Mouse (Mus musculus): ENCODE data around the gene Qrich2. TPM values are rescaled to one million over a fixed set of nuclear protein-coding genes. Genes with fewer than 3 reads are reported as not detected.

The Qrich2 gene
- total and polyA plus RNA-seq, 3 experiments, result 0.23 TPM; not detected in 2

DNA sequence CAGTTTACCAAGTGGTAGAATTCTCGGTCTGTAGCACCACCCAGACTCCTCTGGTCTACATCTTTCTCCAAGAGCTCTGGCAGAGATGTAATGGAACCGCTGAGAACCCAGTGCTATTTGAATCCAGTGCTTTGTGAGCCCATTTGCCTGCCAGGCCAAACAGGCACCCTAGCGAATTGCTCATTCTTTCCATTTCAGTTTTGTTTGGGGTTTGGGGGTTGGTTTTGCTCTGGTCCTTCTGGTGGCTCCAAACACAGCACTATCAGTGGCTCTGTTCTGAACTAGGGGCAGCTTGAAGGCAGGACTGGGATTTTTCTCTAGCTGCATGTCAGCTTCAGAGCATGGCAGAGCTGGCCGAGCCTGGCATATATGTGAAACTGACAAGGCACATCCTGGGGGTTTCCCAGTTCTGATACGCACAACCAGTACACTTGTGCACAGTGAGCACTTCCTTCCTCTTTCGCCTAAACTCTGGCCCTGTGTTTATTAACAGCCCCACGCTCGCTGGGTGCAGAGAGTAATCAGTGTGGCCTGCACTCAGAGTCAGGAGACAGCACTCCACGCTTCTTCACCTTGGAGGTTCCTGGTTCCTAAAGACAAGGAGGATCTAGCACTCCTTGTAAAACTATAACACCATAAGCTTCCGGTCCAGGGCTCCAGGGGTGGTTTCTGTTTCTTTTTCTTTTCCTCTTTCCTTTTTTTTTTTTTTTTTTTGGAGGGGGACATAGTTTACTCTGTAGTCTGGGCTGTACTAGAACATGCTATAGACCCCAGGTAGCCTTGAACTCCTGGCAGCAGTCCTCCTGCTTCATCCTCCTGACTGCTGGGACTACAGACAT, 42.0 kb downstream of the Qrich2 start:
- Histone ChIP-seq H3K4me3 (no peak overlapping the region), H3K36me3 (ENCODE audit: control insufficient read depth, insufficient read depth, low read length) (no peaks in the 10 kb centered on the region), H3K79me2 (replicated peaks; ENCODE audit: control insufficient read depth, insufficient read depth, low read length) (no peaks in the 10 kb centered on the region), H3K27ac (peak overlapping the region; percentile 29; the same call in 1 of the 2 replicates), H3K27me3 (ENCODE audit: control insufficient read depth, insufficient read depth, low read length) (no peaks in the 10 kb centered on the region), H3K9ac (ENCODE audit: low read depth, low read length) (no peak overlapping the region), H3K4me1 (ENCODE audit: control insufficient read depth, insufficient read depth, low read length) (peaks cover 3% of the 10 kb centered on the region)
- 51% methylated on average over 10 of the region's 10 CpGs for WGBS
- peak in 1 of 2 experiments; percentile 71 for DNase-seq
- TF ChIP-seq POLR2A (IDR thresholded peaks at IDR 0.05; ENCODE audit: insufficient read depth, low read depth, low read length) (no peak), EP300 (IDR thresholded peaks at IDR 0.05; ENCODE audit: insufficient read depth, low read depth, low read length) (0 out of 2 replicates have a peak, but pooled peaks have one; percentile 18)
- intact Hi-C loops (cut with DNase I), result no loop called here

DNA sequence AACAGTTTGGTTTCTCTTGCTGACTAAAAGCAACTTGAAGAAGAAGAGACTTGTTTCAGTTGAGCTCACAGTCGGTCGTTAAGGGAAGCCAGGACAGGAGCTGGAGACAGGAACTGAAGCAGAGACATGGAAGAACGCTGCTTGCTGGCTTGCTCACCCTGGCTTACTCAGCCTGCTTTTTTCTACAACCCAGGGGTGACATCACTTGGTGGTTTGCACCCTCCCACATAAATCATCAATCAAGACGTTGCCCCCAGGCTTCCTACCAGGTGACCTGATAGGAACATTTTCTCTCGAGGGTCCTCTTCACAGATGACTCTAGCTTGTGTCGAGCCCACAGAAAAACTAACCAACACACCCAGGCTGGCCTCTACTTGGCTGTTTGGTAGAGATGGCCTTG, 42.8 kb downstream of the Qrich2 start:
- Histone ChIP-seq H3K4me3 (no peak overlapping the region), H3K36me3 (ENCODE audit: control insufficient read depth, insufficient read depth, low read length) (no peaks in the 10 kb centered on the region), H3K9ac (ENCODE audit: low read depth, low read length) (no peak overlapping the region), H3K27ac (no peak overlapping the region), H3K27me3 (ENCODE audit: control insufficient read depth, insufficient read depth, low read length) (no peaks in the 10 kb centered on the region), H3K4me1 (ENCODE audit: control insufficient read depth, insufficient read depth, low read length) (peaks cover 3% of the 10 kb centered on the region), H3K79me2 (replicated peaks; ENCODE audit: control insufficient read depth, insufficient read depth, low read length) (no peaks in the 10 kb centered on the region)
- 79% methylated on average over 6 of the region's 6 CpGs for WGBS
- intact Hi-C loops (cut with DNase I), result no loop called here
- no peak for DNase-seq
- TF ChIP-seq EP300 (IDR thresholded peaks at IDR 0.05; ENCODE audit: insufficient read depth, low read depth, low read length) (no peak), POLR2A (IDR thresholded peaks at IDR 0.05; ENCODE audit: insufficient read depth, low read depth, low read length) (no peak), CTCF (IDR thresholded peaks at IDR 0.05) (no peak)

DNA sequence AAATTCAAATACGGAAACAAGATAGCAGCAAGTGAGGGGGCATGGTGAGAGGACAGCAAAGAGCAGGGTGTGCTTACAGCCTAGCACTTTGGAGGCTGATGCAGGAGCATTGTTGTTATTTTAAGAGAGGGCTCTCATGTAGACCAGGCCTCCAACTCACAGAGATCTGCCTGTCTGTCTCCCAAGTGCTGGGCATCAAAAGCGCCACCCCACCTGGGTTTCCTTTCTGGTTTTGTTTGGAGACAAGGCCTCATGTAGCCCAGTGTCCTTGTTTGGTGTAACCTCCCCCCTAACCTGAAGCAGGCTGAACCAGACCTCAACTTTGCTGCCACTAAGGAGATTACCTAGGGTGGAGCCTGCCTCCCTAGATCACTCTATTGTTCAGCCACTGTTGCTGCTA, 43.5 kb downstream of the Qrich2 start:
- WGBS, result 96% methylated on average over 2 of the region's 2 CpGs
- Histone ChIP-seq H3K4me1 (ENCODE audit: control insufficient read depth, insufficient read depth, low read length) (peaks cover 3% of the 10 kb centered on the region), H3K4me3 (no peak overlapping the region), H3K79me2 (replicated peaks; ENCODE audit: control insufficient read depth, insufficient read depth, low read length) (no peaks in the 10 kb centered on the region), H3K27ac (no peak overlapping the region), H3K9ac (ENCODE audit: low read depth, low read length) (no peak overlapping the region), H3K36me3 (ENCODE audit: control insufficient read depth, insufficient read depth, low read length) (no peaks in the 10 kb centered on the region), H3K27me3 (ENCODE audit: control insufficient read depth, insufficient read depth, low read length) (no peaks in the 10 kb centered on the region)
- no peak for DNase-seq
- intact Hi-C loops (cut with DNase I), result no loop called here
- TF ChIP-seq CTCF (IDR thresholded peaks at IDR 0.05) (no peak), POLR2A (IDR thresholded peaks at IDR 0.05; ENCODE audit: insufficient read depth, low read depth, low read length) (no peak), EP300 (IDR thresholded peaks at IDR 0.05; ENCODE audit: insufficient read depth, low read depth, low read length) (no peak)

DNA sequence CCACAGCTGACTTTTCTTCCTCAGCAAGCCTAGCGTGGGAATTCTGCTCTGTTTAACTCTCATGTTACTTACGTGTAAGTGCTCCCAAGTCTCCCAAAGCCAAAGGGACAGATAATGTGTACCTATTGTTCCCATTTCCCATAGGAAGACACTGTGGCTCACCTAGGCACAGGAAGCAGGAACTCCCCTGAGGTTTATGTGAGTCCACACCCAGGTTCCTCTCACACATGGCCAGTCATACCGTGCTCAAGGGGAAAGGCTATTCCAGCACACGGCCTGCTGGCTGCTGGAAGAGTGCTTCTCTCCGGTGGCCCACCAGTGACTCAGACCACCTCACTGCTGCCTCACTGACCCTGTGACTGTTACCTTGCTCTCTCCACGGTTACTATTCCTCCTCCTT, 44.9 kb downstream of the Qrich2 start:
- 60% methylated on average over 6 of the region's 6 CpGs for WGBS
- DNase-seq, result no peak
- Histone ChIP-seq H3K27me3 (ENCODE audit: control insufficient read depth, insufficient read depth, low read length) (no peaks in the 10 kb centered on the region), H3K4me1 (ENCODE audit: control insufficient read depth, insufficient read depth, low read length) (peaks cover 3% of the 10 kb centered on the region), H3K9ac (ENCODE audit: low read depth, low read length) (no peak overlapping the region), H3K36me3 (ENCODE audit: control insufficient read depth, insufficient read depth, low read length) (no peaks in the 10 kb centered on the region), H3K4me3 (no peak overlapping the region), H3K79me2 (replicated peaks; ENCODE audit: control insufficient read depth, insufficient read depth, low read length) (no peaks in the 10 kb centered on the region), H3K27ac (no peak overlapping the region)
- TF ChIP-seq EP300 (IDR thresholded peaks at IDR 0.05; ENCODE audit: insufficient read depth, low read depth, low read length), result no peak
- intact Hi-C loops (cut with DNase I), result no loop called here

DNA sequence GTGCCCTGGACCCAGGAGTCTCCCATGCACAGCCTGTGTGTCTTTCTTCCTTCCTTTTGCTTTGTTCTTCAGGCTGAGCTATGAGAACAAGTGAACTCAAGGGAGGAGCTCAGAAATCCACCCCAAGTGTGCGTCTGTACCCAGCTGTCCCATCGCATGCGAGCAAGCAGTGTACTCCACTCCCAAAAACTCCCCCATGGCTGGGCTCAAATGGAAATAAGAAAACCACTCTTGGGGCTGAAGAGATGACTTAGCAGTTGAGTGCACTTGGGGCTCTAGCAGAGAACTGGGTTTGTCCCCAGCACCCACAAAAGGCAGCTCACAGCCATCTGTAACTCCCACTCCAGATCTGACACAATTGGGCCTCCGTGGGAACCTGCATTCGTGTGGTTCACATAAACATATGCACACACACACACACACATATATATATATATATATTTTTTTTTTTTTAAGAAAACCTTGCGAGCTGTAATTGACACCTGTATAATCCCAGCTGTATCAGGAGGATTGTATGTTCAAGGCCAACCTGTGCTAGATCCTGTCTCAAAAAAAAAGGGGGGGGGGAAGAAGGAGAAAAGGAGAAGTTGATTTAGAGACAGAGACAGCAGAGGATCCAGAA, 47.1 kb downstream of the Qrich2 start:
- no peak overlapping the region for H3K9ac ChIP-seq (ENCODE audit: low read depth, low read length)
- intact Hi-C loops (cut with DNase I), result no loop called here
- H3K27me3 ChIP-seq (ENCODE audit: control insufficient read depth, insufficient read depth, low read length), result no peaks in the 10 kb centered on the region
- no peak overlapping the region for H3K4me3 ChIP-seq
- H3K4me1 ChIP-seq (ENCODE audit: control insufficient read depth, insufficient read depth, low read length), result peaks cover 2% of the 10 kb centered on the region
- no peak overlapping the region; the same call in 1 of the 2 replicates for H3K27ac ChIP-seq
- no peak for DNase-seq
- TF ChIP-seq EP300 (IDR thresholded peaks at IDR 0.05; ENCODE audit: insufficient read depth, low read depth, low read length), result no peak
- WGBS, result 73% methylated on average over 6 of the region's 6 CpGs
- H3K36me3 ChIP-seq (ENCODE audit: control insufficient read depth, insufficient read depth, low read length), result no peaks in the 10 kb centered on the region
- no peaks in the 10 kb centered on the region for H3K79me2 ChIP-seq (replicated peaks; ENCODE audit: control insufficient read depth, insufficient read depth, low read length)

DNA sequence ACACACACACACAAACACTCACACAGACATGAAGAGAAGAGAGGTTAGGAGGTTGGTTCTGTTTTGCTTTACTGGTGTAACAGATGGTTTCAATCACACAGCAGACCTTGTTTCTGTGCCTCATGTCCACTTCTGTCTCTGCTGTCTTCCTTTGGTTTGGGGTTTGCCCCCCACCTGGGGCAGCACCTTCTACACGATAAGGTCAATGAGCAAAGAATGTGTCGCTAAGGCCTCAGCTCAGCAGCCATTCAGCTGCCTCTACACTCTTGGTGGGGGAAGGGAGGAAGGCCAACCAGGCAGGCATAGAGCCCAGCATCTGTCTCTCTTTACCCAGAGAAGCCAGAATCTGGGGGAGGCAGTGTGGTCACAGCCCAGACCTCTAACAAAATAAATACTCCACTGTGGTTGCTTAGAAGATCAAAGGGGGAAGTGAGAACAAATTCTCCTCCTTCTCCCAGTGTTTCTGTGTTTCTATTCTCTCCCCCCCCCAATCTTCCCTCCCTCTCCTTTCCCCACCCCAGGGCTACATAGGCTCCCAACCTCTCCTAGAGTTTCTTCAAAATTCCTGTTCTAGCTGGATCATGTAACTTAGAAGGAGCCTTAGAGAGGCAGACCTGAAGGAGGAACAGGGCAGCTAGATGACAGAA, 47.7 kb downstream of the Qrich2 start:
- H3K4me1 ChIP-seq (ENCODE audit: control insufficient read depth, insufficient read depth, low read length), result peaks cover 3% of the 10 kb centered on the region
- H3K27me3 ChIP-seq (ENCODE audit: control insufficient read depth, insufficient read depth, low read length), result no peaks in the 10 kb centered on the region
- no peaks in the 10 kb centered on the region for H3K79me2 ChIP-seq (replicated peaks; ENCODE audit: control insufficient read depth, insufficient read depth, low read length)
- 26% methylated on average over 2 of the region's 2 CpGs for WGBS
- intact Hi-C loops (cut with DNase I), result no loop called here
- no peak overlapping the region for H3K4me3 ChIP-seq
- no peak for TF ChIP-seq CTCF (IDR thresholded peaks at IDR 0.05)
- TF ChIP-seq EP300 (IDR thresholded peaks at IDR 0.05; ENCODE audit: insufficient read depth, low read depth, low read length), result no peak
- no peak for TF ChIP-seq POLR2A (IDR thresholded peaks at IDR 0.05; ENCODE audit: insufficient read depth, low read depth, low read length)
- H3K9ac ChIP-seq (ENCODE audit: low read depth, low read length), result no peak overlapping the region
- H3K36me3 ChIP-seq (ENCODE audit: control insufficient read depth, insufficient read depth, low read length), result no peaks in the 10 kb centered on the region
- DNase-seq, result no peak
- no peak overlapping the region; the same call in 1 of the 2 replicates for H3K27ac ChIP-seq
